ENCODE assay signal across 16 mouse cellular contexts in the genomic region with DNA sequence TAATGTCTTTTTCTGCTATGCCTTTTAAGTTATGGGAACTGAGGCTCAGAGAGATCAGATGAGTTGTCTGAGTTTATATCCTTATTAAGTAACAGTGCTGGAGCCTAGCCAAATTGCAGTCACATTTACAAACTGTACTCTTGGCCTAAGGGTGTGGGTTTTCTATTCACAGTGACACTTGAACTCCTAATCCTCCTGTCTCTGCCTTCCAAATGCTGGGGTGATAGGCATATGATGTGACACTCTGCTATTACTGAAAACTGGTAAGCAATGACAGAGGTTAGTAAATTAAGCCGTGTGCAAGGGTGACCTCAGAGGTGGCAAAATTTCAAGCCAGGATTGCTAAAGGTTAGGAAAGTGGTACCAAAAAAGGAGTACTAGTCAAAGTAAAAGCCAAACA. TPM values are rescaled to one million over a fixed set of nuclear protein-coding genes. Genes with fewer than 3 reads are reported as not detected.
DNase-seq lines count a peak whose midpoint lies in the region; TF ChIP-seq lines count a peak whose summit lies in the region.
"Had no signal": no experiment of that assay in that cellular context is flagged by ENCODE, and none has a peak within 500 bp of the region (broad histone marks: within the 10 kb centered on the region; RNA-seq: fewer than 3 reads in every experiment).

No protein-coding gene starts in this region.

- no peak overlapping the region for H3K4me3 ChIP-seq in lung, adult 2 months (replicated peaks; ENCODE audit: extremely low read depth, low read depth, low read length)
- H3K4me3 ChIP-seq: forebrain, embryonic 13.5 days; megakaryocyte, embryonic 14.5 days; myocyte had no signal

- no peaks in the 10 kb centered on the region for H3K4me1 ChIP-seq in lung, adult 2 months (ENCODE audit: control insufficient read depth, insufficient read depth, low read length)
- H3K4me1 ChIP-seq: forebrain, embryonic 13.5 days; megakaryocyte, embryonic 14.5 days had no signal

- TF ChIP-seq POLR2A in lung, adult 2 months (IDR thresholded peaks at IDR 0.05; ENCODE audit: borderline replicate concordance, extremely low read depth, low read depth, low read length), result no peak

- 39% methylated on average over 1 of the region's 1 CpGs for WGBS in lung, adult 2 months

- peak; percentile 22 for DNase-seq in adrenal gland, postnatal 14 days
- DNase-seq in adrenal gland, adult 8-10 months, result no peak
- peak; percentile 22 for DNase-seq in kidney, postnatal 10 days
- DNase-seq in kidney, adult 11 months, result no peak
- peak; percentile 56 for DNase-seq in lung, postnatal 36 days
- no peak for DNase-seq in lung, adult 2 months
- DNase-seq in cerebellum, adult 8-10 months, result no peak
- DNase-seq in spleen, postnatal 4 days (ENCODE audit: low spot score in 2 of 2), result no peak
- DNase-seq: cerebellum, adult 18-20 months; cerebellum, postnatal 36 days; gastrocnemius, postnatal 14 days; midbrain, embryonic 14.5 days; spleen, adult 18-20 months had no signal

- no peak for TF ChIP-seq CTCF in lung, adult 2 months (IDR thresholded peaks at IDR 0.05; ENCODE audit: insufficient read depth, low read length)

RNA-seq across cellular contexts. Expression of a gene that starts 9.7 kb away (rescaled TPM):
- total RNA-seq in adrenal gland, postnatal 14 days (2021), result 103 and 105 TPM in 2 replicates
- total RNA-seq in adrenal gland, adult 8-10 months (2022), result 100 to 1,000 TPM in 3 of 4 experiments, 10 to 100 TPM in 1; 91.6 to 116 (median 107) TPM
- 16.5 and 27.3 TPM in 2 replicates for polyA plus RNA-seq in lung, adult 2 months (2012; rRNA removed)

Comparison
In these comparisons a context has a peak if more than half of its experiments do, and no peak if none do; other contexts are left out.
1. DNase-seq: peak in adrenal gland, postnatal 14 days (single experiment), kidney, postnatal 10 days (single experiment) and lung, postnatal 36 days (single experiment); none in adrenal gland, adult 8-10 months (single experiment), kidney, adult 11 months (single experiment), lung, adult 2 months (single experiment), cerebellum, adult 8-10 months (single experiment) and spleen, postnatal 4 days (0 of 2).